ENCODE assay signal across 10 mouse cellular contexts in the genomic region with DNA sequence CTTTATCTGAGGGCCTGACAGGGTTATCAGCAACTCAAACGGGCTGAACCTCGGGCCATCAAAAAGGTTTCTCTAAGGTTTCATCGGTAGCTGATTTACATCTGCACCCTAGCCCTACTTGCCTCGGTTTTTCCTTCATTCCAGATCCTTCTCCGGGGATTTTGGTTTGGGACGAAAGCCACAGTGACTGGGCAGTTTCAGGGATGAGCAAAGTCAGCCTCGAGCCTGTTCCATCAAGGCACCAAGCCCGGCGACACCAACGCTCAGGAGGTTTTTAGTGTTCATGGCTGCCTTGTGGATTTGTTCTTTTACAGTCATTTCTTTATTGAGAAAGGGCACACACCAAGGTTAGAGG.
DNase-seq lines count a peak whose midpoint lies in the region; ATAC-seq and TF ChIP-seq lines count a peak whose summit lies in the region.
"Had no signal": no experiment of that assay in that cellular context is flagged by ENCODE, and none has a peak within 500 bp of the region (broad histone marks: within the 10 kb centered on the region; RNA-seq: fewer than 3 reads in every experiment).

No protein-coding gene starts in this region.

- peaks cover 67% of the 10 kb centered on the region for H3K4me1 ChIP-seq in kidney, embryonic 15.5 days
- H3K4me1 ChIP-seq in embryonic facial prominence, embryonic 14.5 days (ENCODE audit: control insufficient read depth, insufficient read depth, low read length) = peaks cover 29% of the 10 kb centered on the region
- H3K4me1 ChIP-seq in intestine, postnatal 0 days (replicated peaks; ENCODE audit: control insufficient read depth, insufficient read depth, low read length) = no peaks in the 10 kb centered on the region; the same call in 1 of the 2 replicates
- H3K4me1 ChIP-seq in neural tube, embryonic 13.5 days (replicated peaks) = peaks cover 38% of the 10 kb centered on the region

- WGBS in kidney, embryonic 15.5 days = 13% methylated on average over 10 of the region's 10 CpGs
- 12% methylated on average over 10 of the region's 10 CpGs for WGBS in embryonic facial prominence, embryonic 14.5 days
- WGBS in intestine, postnatal 0 days = 15% methylated on average over 10 of the region's 10 CpGs
- WGBS in neural tube, embryonic 13.5 days = 5% methylated on average over 10 of the region's 10 CpGs

- peak overlapping the region; percentile 33 for H3K4me3 ChIP-seq in kidney, embryonic 15.5 days (replicated peaks)
- peak overlapping the region; percentile 36 for H3K4me3 ChIP-seq in embryonic facial prominence, embryonic 14.5 days (ENCODE audit: low read depth, low read length)
- peak overlapping the region; percentile 26; the same call in 1 of the 2 replicates for H3K4me3 ChIP-seq in intestine, postnatal 0 days (ENCODE audit: low read depth, low read length)
- peak overlapping the region; percentile 27; the same call in 1 of the 2 replicates for H3K4me3 ChIP-seq in neural tube, embryonic 13.5 days

- no peak for DNase-seq in kidney, postnatal 36 days
- DNase-seq in embryonic facial prominence, embryonic 14.5 days (ENCODE audit: low spot score) = no peak
- no peak for DNase-seq in gastrocnemius, postnatal 14 days
- DNase-seq: layer of hippocampus, postnatal 36 days; thymus, adult 2 months had no signal

- no peak for ATAC-seq in kidney, embryonic 15.5 days (replicated peaks; ENCODE audit: low FRiP score)
- no peak for ATAC-seq in embryonic facial prominence, embryonic 14.5 days (ENCODE audit: low read depth)
- no peak for ATAC-seq in intestine, postnatal 0 days
- ATAC-seq in neural tube, embryonic 13.5 days (ENCODE audit: low read depth) = no peak
- no peak for ATAC-seq in cerebellum, adult (ENCODE audit: insufficient number of reproducible peaks, low FRiP score, low TSS enrichment)
- ATAC-seq in inflammation-experienced regulatory T-cells, adult 6 months = no peak

- intact Hi-C loops in gastrocnemius, postnatal 14 days (cut with DNase I; ENCODE audit: low total_unique reads) = no loop called here

- H3K9ac ChIP-seq in kidney, embryonic 15.5 days = peak overlapping the region; percentile 33
- H3K9ac ChIP-seq in embryonic facial prominence, embryonic 14.5 days (ENCODE audit: low read depth, low read length) = peak overlapping the region; percentile 41; the same call in 1 of the 2 replicates
- H3K9ac ChIP-seq in intestine, postnatal 0 days (ENCODE audit: low read depth, low read length) = 0 out of 2 replicates have a peak overlapping the region, but pooled peaks have one; percentile 31
- peak overlapping the region; percentile 49; the same call in 1 of the 2 replicates for H3K9ac ChIP-seq in neural tube, embryonic 13.5 days

- H3K4me2 ChIP-seq in kidney, embryonic 15.5 days = peak overlapping the region; percentile 63
- peak overlapping the region; percentile 62 for H3K4me2 ChIP-seq in embryonic facial prominence, embryonic 14.5 days (ENCODE audit: low read depth, low read length)
- peak overlapping the region; percentile 65 for H3K4me2 ChIP-seq in intestine, postnatal 0 days (replicated peaks; ENCODE audit: low read depth)
- H3K4me2 ChIP-seq in neural tube, embryonic 13.5 days = peak overlapping the region; percentile 52

- H3K9me3 ChIP-seq in kidney, embryonic 15.5 days (replicated peaks) = no peaks in the 10 kb centered on the region
- no peaks in the 10 kb centered on the region for H3K9me3 ChIP-seq in embryonic facial prominence, embryonic 14.5 days (ENCODE audit: control insufficient read depth, low read length)
- H3K9me3 ChIP-seq in intestine, postnatal 0 days (ENCODE audit: control insufficient read depth) = no peaks in the 10 kb centered on the region
- no peaks in the 10 kb centered on the region for H3K9me3 ChIP-seq in neural tube, embryonic 13.5 days

- peak overlapping the region; percentile 92 for H3K27ac ChIP-seq in kidney, embryonic 15.5 days
- H3K27ac ChIP-seq in embryonic facial prominence, embryonic 14.5 days (replicated peaks; ENCODE audit: low read depth, low read length) = peak overlapping the region; percentile 88
- peak overlapping the region; percentile 65; the same call in 1 of the 2 replicates for H3K27ac ChIP-seq in intestine, postnatal 0 days (ENCODE audit: low read depth, low read length)
- H3K27ac ChIP-seq in neural tube, embryonic 13.5 days (replicated peaks) = peak overlapping the region; percentile 49

- no peaks in the 10 kb centered on the region for H3K36me3 ChIP-seq in kidney, embryonic 15.5 days
- H3K36me3 ChIP-seq in embryonic facial prominence, embryonic 14.5 days (ENCODE audit: control insufficient read depth, insufficient read depth, low read length) = no peaks in the 10 kb centered on the region
- no peaks in the 10 kb centered on the region for H3K36me3 ChIP-seq in intestine, postnatal 0 days (ENCODE audit: control insufficient read depth, insufficient read depth)
- H3K36me3 ChIP-seq in neural tube, embryonic 13.5 days = no peaks in the 10 kb centered on the region

- TF ChIP-seq CTCF in intestine, postnatal 0 days (IDR thresholded peaks at IDR 0.05; ENCODE audit: low read depth) = no peak

- H3K27me3 ChIP-seq in kidney, embryonic 15.5 days = no peaks in the 10 kb centered on the region
- no peaks in the 10 kb centered on the region for H3K27me3 ChIP-seq in embryonic facial prominence, embryonic 14.5 days (replicated peaks; ENCODE audit: control insufficient read depth, insufficient read depth, low read length)
- no peaks in the 10 kb centered on the region for H3K27me3 ChIP-seq in intestine, postnatal 0 days (replicated peaks; ENCODE audit: control insufficient read depth, insufficient read depth, low read length)
- H3K27me3 ChIP-seq in neural tube, embryonic 13.5 days = peaks cover 24% of the 10 kb centered on the region
